Mouse (Mus musculus) testis, adult 2 months (tissue): ENCODE results near the gene Taf4.

ENCODE experiments used
- CTCF ChIP-seq: fragments of 200-500 bp; IDR thresholded peaks from 2 replicates; pipeline ENCODE4 v1.5.1; 2012; ENCODE audit warnings: low read depth, mild to moderate bottlenecking, inconsistent platforms, low read length, moderate library complexity; ENCODE audit not compliant: control insufficient read depth, insufficient read depth, insufficient replicate concordance
- POLR2A ChIP-seq: fragments of 200-500 bp; IDR thresholded peaks from 2 replicates; pipeline ENCODE4 v1.6.1; 2012; ENCODE audit warnings: low read depth, mild to moderate bottlenecking, inconsistent platforms, low read length, moderate library complexity; ENCODE audit not compliant: control insufficient read depth

DNA sequence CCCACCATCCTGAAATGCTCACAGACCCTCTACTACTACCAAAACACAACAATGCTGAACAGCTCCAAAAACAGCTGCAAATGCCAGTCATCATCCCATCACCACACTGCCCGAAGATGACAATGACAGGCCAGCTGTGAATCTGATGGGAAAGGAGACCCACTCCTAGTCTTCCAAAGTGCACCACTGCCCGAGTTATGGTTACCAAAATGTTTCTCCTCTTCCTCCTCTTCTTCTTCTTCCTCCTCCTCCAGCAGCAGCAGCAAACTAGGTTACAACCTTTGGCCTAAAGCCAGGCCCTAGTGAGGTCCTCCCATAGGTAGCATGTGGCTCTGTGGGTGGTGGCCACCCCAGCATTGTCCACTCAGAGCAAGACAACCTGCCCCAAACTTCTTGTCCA, 4.6 kb downstream of the Taf4 start:
- TF ChIP-seq CTCF: no peak
- TF ChIP-seq POLR2A: no peak
